Mouse (Mus musculus): ENCODE measurements around the gene C1qc.

C1qc gene

GRCm38 (mm10) chr4:136842802-136843201 is 50.1 kb downstream of the C1qc start:
- DNase-seq, result no peak

- DNase-seq, result no peak
These were observed 50.8 kb downstream of the C1qc start for GRCm38 (mm10) chr4:136842033-136842432.

- peak; percentile 61 for DNase-seq
These were observed 51.8 kb downstream of the C1qc start for GRCm38 (mm10) chr4:136841056-136841455.
